Mouse (Mus musculus) urinary bladder, adult 2 months (tissue): ENCODE measurements around the gene Sod1. TPM values are rescaled to one million over a fixed set of nuclear protein-coding genes. Genes with fewer than 3 reads are reported as not detected.

Source experiments
- DNase-seq: peaks from one replicate; pipeline ENCODE4 v3.0.0; 2022; ENCODE audit warnings: low spot score
- polyA plus RNA-seq: library from polyadenylated mRNA; depleted of rRNA; stranded (reverse); fragments of >200 nt; gene quantifications from 2 replicates; pipeline ENCODE4 v1.2.3, GENCODE M21; 2012; rRNA removed

The Sod1 gene
- polyA plus RNA-seq, 1 experiment: 1,122 TPM

DNA sequence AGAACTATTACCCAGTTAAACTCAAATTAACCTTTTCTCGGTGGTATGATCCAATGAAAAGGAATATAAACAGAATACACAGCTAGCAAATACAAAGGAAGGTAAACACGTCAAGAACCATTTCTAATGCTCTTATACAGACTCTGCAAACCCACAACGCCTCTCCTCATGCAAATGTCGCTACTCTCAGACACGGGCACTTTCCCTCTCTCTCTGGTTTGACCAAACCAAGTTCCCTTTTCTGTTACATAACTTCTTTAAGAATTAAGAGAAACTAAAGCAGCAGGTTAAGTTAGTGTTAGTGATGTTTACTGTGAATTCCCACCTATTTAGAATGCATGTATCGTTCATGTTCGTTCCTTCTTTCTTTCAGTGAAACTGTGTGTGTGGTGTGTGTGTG, 38.4 kb downstream of the Sod1 start:
- DNase-seq: no peak

GRCm38 (mm10) chr16:90259623-90260022, 39.1 kb downstream of the Sod1 start:
- DNase-seq: no peak

DNA sequence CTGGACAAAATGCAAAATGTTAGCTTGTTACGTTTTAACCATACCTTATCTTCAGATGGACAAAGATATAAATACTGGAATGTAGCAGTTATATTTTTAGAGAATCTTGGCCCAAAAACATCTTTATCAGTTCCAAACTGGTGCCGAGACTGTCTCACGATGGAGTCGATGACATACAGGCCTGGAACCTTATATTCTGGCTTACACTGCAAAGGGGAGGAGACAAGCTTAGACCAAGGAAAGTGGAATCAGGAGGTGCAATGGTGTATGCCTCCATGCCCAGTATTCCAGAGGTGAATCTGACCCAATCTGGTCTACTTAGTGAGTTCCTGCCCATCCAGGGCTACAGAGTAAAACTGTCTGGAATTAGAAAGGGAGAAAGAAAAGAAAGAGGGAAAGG, 39.5 kb downstream of the Sod1 start:
- no peak for DNase-seq

DNA sequence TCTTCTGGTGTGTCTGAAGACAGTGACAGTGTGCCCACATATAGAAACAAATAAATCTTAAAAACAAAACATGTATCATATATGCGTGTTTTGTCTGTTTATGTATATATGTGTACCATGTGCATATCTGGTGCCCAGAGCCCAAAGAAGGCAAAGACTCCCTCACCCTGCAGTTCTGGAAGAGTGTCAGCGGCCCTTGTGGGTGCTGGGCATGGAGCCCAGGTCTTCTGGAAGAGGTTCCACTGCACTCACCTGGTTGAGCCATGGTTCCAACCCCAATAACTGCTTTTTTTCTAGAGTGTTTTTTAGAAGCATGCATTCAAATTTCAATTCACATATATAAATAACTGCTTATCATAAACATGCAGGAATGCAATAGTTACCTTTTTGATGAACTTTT, 41.2 kb downstream of the Sod1 start:
- DNase-seq: no peak

DNA sequence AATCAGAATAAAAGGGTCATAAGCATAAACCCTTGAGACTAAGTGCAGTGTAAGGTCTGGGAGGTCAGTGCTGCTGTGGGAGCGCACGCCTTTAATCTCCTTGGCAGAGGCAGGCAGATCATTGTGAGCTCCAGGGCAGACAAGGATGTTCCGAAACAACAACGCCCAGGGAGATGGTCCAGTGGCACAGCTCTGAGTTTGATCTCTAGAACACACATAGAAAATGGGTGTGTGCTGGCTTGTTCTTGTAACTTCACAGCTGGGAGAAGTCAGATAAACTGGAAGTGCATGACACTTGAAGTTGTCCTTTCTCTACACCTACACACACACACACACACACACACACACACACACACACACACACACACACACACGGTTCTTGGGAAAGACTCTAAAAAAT, 43.5 kb downstream of the Sod1 start:
- no peak for DNase-seq

DNA sequence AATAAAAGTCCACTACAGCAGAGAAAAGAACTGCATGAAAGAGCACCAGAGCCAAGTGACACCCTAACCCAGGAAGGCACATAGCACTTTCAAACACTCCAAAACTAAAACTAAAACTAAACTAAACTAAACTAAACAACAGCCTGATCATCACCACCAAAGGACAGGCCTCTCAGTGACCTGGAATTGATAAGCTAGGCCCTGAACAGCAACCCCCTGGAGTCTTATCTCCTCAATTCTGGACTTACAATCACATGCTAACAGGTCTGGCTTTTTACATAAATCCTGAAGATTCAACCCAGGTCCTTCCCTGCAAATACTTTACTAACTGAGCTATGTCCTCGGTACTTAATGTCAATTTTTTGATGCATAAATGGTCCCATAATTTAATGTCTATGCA, 44.6 kb downstream of the Sod1 start:
- no peak for DNase-seq

- DNase-seq: no peak
These were observed 46.0 kb downstream of the Sod1 start for GRCm38 (mm10) chr16:90266581-90266980.

DNA sequence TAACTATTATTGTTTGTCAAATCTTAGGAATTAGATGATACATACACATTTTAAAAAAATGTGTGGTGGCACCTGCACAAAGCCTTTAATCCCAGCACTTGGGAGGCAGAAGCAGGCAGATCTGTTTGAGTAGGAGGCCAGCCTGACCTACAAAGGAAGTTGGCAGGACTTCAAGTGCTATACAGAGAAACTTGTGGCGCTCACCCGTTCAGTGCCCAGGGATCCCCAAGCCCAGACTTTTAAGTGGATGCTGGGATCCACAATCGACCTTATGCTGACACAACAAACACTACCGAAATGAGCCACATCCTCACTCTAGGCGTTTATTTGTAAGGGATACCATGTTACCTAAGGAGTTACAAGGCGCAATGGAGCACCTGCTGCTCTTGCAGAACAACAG, 55.0 kb downstream of the Sod1 start:
- DNase-seq: no peak

Other genes starting within 250 kb of the Sod1 start
- gene Tiam1, start 77.0 kb upstream of the Sod1 start, polyA plus RNA-seq: 9.0 and 19.4 TPM in 2 replicates
- gene Scaf4, start 63.7 kb downstream of the Sod1 start, polyA plus RNA-seq: 24.9 and 29.1 TPM in 2 replicates
- 3.2 and 4.0 TPM in 2 replicates for gene Hunk, start 165.3 kb downstream of the Sod1 start, polyA plus RNA-seq